Mouse (Mus musculus) G1E (cell line): Measurements from ENCODE around the gene Vamp3.
"Not testable (repeated sequence)": the region's sequence is repeated elsewhere in the genome, so short reads cannot be mapped to it uniquely, and the experiment has no call there.

Experiments used
- CTCF ChIP-seq: IDR thresholded peaks from 2 replicates; pipeline ENCODE4 v1.5.1; 2012; ENCODE audit warnings: low read depth, low read length, inconsistent platforms, mixed read lengths
- GATA1 ChIP-seq: IDR thresholded peaks from 2 replicates; pipeline ENCODE4 v1.6.1; 2012; ENCODE audit warnings: borderline replicate concordance, low read length, inconsistent platforms, mixed read lengths
- POLR2AphosphoS5 ChIP-seq: IDR thresholded peaks from 2 replicates; pipeline ENCODE4 v1.6.1; 2012; ENCODE audit warnings: low read depth, low read length, inconsistent platforms; ENCODE audit not compliant: insufficient replicate concordance
- TAL1 ChIP-seq: conservative IDR thresholded peaks from 2 replicates; pipeline ENCODE4 v1.6.1; 2012; ENCODE audit warnings: low read depth, low read length, inconsistent platforms, mixed read lengths

- not testable (repeated sequence) for TF ChIP-seq CTCF, GATA1, TAL1, POLR2AphosphoS5
Measured at GRCm38 (mm10) chr4:151017356-151017755, 40.4 kb downstream of the Vamp3 start.
